Mouse (Mus musculus) B cell, adult 2 months (primary cell): ENCODE data around the gene Gpr137b.
"Not testable (repeated sequence)": the region's sequence is repeated elsewhere in the genome, so short reads cannot be mapped to it uniquely, and the experiment has no call there.

Experiments
- DNase-seq, 2 experiments: peaks; one replicate each; pipeline ENCODE4 v3.0.0; 2022

Gpr137b gene

DNA sequence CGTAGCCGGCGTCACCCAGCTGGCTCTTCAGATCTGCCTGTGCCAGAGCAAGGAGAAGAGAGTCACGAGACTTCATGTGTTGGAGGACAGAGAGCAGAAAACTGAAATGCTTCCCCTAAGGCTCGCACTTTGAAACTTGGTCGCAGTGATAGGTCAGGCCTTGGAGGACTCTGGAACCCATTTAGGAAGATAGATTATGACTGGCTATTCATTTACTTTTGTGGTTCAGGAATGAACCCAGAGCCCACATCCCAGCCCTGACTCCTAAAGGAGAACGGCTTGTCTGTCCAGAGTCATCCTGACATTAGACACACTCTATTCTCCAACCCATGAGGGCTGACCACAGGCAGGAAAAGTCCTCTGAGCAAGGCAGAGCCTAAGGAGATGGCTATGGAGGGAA is 30.3 kb downstream of the Gpr137b start:
- not testable (repeated sequence) for DNase-seq

- DNase-seq: not testable (repeated sequence)
These were observed 31.6 kb downstream of the Gpr137b start for GRCm38 (mm10) chr13:13362261-13362660.

- not testable (repeated sequence) for DNase-seq
These were observed 33.8 kb downstream of the Gpr137b start for GRCm38 (mm10) chr13:13360045-13360444.

DNA sequence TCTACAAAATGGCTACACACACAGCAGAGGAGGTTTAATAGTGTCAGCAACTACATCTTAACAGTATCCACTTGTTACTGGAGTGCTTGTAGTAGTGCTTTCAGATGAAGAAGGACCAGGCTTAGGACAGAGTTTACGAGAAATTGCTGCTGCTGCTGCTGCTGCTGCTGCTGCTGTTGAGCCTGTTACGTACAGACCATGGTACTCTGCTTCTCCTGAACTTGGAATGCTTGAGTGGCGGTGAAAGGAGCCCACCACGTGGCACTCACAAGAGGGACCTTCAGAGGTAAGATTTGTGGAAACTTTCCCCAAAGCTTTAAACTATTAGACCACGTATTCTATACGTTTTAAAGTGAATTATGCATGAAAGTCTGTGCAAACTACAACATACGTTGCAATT is 35.2 kb downstream of the Gpr137b start:
- not testable (repeated sequence) for DNase-seq

DNA sequence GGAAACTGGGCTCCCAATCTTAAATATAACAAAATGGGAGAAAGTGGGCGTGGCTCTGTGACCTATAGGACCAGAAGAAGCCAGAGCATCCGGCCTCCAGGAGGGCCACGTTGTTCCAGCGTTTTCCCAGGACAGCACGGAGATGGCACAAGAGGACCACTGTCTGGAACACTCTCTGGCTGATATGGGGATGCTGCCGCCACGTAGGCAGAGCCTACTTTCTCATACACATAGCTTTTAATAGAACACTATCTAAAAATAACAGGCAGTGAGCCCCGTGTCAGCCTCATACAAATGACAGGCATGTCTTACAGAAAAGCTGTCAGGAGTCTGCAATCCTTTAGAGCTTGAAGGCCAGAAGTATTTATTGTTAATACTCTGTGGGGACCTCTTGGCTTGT is 35.7 kb downstream of the Gpr137b start:
- DNase-seq: not testable (repeated sequence)

GRCm38 (mm10) chr13:13352113-13352512 is 41.7 kb downstream of the Gpr137b start:
- not testable (repeated sequence) for DNase-seq

DNA sequence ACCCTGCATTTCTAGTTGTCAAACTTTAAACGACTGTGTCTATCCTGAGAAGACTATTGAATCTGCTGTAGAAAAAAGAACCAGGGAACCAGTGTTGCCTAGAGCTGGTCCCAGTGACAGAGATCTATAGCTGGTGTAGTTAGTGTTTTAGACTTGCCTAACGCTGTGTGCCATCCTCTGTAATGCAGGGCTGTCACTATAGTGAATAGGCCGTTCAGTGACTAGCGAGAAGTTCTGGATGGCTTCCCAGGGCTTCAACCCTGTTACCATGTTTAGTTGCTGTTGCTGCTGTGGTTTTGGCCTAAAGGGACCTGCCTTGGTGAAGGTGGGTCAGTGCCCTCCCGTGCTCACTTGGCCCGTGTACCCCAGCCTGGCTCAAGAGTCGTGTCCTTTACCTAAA is 43.1 kb downstream of the Gpr137b start:
- DNase-seq: not testable (repeated sequence)

GRCm38 (mm10) chr13:13349288-13349687 is 44.5 kb downstream of the Gpr137b start:
- DNase-seq: peak; percentile 73 to 76

DNA sequence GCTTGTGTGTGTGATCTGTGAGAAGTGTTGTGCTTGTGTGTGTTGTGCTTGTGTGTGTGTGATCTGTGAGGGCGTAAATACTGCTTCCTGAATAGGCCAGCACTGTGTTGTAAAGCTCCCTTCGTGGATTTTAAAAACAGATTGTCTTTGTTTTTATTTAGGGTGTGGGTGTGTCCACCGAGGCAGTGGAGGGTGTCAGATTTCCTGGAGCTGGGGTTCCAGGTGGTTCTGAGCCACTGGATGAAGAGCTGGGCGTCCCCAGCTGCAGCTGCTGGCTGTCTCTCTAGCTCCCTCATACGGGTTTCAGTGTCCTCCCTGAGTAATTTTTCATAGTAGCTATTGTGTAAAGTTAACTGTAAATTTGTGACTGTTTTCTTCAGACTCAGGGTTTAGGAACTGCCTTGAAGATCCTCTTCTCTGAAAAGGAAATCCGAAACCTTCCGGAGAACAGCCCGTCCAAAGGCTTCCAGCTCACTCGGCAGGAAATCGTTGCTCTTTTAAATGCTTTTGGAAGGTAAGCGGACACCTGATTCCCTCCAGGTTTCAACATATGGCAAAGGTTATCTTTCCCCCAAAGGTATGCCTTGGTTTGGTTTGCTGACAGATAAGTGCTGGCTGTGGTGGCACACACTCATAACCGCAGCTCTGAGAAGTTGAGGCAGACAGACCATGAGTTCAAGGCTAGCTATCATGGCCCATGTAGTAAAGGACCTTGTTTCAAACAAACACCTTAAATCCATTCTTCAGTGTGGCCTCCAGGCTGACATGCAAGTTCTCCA is 46.0 kb downstream of the Gpr137b start:
- not testable (repeated sequence) for DNase-seq

DNA sequence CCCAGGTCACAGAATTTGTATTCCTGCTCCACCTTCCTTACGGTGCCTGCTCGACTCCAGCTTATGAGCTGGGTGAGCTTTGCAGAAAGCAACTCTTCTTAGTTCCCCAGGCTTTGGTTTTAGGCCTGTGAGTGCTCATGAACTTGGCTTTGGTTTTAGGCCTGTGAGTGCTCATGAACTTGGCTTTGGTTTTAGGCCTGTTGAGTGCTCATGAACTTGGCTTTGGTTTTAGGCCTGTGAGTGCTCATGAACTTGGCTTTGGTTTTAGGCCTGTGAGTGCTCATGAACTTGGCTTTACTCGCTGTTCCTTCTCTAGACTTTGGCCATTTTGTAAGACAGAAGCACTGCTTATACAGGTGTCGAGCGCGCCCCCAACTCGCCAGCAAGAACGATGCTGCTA is 56.5 kb downstream of the Gpr137b start:
- DNase-seq: not testable (repeated sequence)

DNA sequence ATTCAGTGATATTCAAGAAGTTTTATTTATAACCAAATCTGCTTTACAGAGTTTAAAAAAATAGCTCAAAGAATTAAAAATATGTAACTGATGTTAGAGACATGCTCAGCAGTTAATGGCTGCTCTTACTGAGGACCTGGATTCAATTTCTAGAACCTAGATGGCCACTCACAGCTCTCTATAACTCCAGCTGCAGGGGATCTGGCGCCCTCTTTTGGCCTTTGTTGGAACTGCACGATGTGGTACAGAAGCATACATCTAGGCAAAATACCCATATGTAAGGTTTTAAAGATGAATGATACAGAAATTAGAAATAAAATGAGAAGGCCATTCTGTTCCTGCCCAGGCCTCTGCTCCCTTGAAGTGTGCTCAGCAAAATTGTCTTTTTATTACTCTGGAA is 64.9 kb downstream of the Gpr137b start:
- DNase-seq: peak; percentile 85
